Mouse (Mus musculus) spleen, adult 2 months (tissue): ENCODE data around the gene Cbarp.

Experiments used
- CTCF ChIP-seq: fragments of 200-500 bp; IDR thresholded peaks from 2 replicates; pipeline ENCODE4 v1.5.1; 2011; ENCODE audit warnings: mild to moderate bottlenecking, inconsistent platforms; ENCODE audit not compliant: insufficient read depth, insufficient read length, insufficient replicate concordance; ENCODE audit errors: extremely low read depth
- POLR2A ChIP-seq: fragments of 200-500 bp; IDR thresholded peaks from 2 replicates; pipeline ENCODE4 v1.6.1; 2011; ENCODE audit warnings: low read depth, low read length, inconsistent platforms

- TF ChIP-seq CTCF (peak; percentile 38; the same call in 1 of the 2 replicates), POLR2A (no peak)
Measured at GRCm38 (mm10) chr10:80175536-80176269, 35.1 kb upstream of the Cbarp start.
